Mouse (Mus musculus): ENCODE results near the gene Dhx37. TPM values are rescaled to one million over a fixed set of nuclear protein-coding genes. Genes with fewer than 3 reads are reported as not detected.
A peak's percentile ranks its signal among the peaks of the same experiment; 100 is the strongest.

Dhx37 gene
- polyA plus RNA-seq, 1 experiment from 2014 or later, result 13.3 TPM

GRCm38 (mm10) chr5:125409348-125410090, 24.4 kb downstream of the Dhx37 start:
- H3K4me2 ChIP-seq, result peak overlapping the region; percentile 90
- no peaks in the 10 kb centered on the region for H3K9me3 ChIP-seq (ENCODE audit: low read depth, low read length)
- H3K27me3 ChIP-seq (ENCODE audit: insufficient read depth, low read length), result no peaks in the 10 kb centered on the region
- WGBS, result 6% methylated on average over 20 of the region's 20 CpGs
- peak overlapping the region; percentile 42 for H3K4me3 ChIP-seq (ENCODE audit: low read depth, low read length)
- DNase-seq (peak; percentile 89), ATAC-seq (ENCODE audit: insufficient read depth) (peak; percentile 40)
- H3K4me1 ChIP-seq (ENCODE audit: insufficient read depth), result no peaks in the 10 kb centered on the region
- peaks cover 13% of the 10 kb centered on the region for H3K36me3 ChIP-seq (ENCODE audit: insufficient read depth)
- TF ChIP-seq CTCF (IDR thresholded peaks at IDR 0.05; ENCODE audit: low read depth), result no peak
- H3K9ac ChIP-seq, result peak overlapping the region; percentile 40; the same call in 1 of the 2 replicates
- peak overlapping the region; percentile 26; the same call in 1 of the 2 replicates for H3K27ac ChIP-seq (ENCODE audit: low read depth)

GRCm38 (mm10) chr5:125408842-125409241, 25.1 kb downstream of the Dhx37 start:
- ATAC-seq (ENCODE audit: insufficient read depth) (peak; percentile 55), DNase-seq (peak; percentile 96)
- Histone ChIP-seq H3K36me3 (ENCODE audit: insufficient read depth) (peaks cover 7% of the 10 kb centered on the region), H3K27ac (ENCODE audit: low read depth) (0 out of 2 replicates have a peak overlapping the region, but pooled peaks have one; percentile 10), H3K9ac (peak overlapping the region; percentile 40; the same call in 1 of the 2 replicates), H3K9me3 (ENCODE audit: low read depth, low read length) (no peaks in the 10 kb centered on the region), H3K4me3 (ENCODE audit: low read depth, low read length) (peak overlapping the region; percentile 42), H3K4me1 (ENCODE audit: insufficient read depth) (0 out of 2 replicates have a peak, but pooled peaks cover 1% of the 10 kb centered on the region), H3K27me3 (ENCODE audit: insufficient read depth, low read length) (no peaks in the 10 kb centered on the region), H3K4me2 (peak overlapping the region; percentile 90)
- no peak for TF ChIP-seq CTCF (IDR thresholded peaks at IDR 0.05; ENCODE audit: low read depth)
- 2% methylated on average over 13 of the region's 13 CpGs for WGBS

GRCm38 (mm10) chr5:125407910-125408575, 25.9 kb downstream of the Dhx37 start:
- WGBS, result 59% methylated on average over 14 of the region's 14 CpGs
- no peaks in the 10 kb centered on the region for H3K36me3 ChIP-seq (ENCODE audit: insufficient read depth)
- H3K27ac ChIP-seq (ENCODE audit: low read depth), result no peak overlapping the region
- peak; percentile 22 for DNase-seq
- no peaks in the 10 kb centered on the region for H3K9me3 ChIP-seq (ENCODE audit: low read depth, low read length)
- no peak overlapping the region for H3K4me3 ChIP-seq (ENCODE audit: low read depth, low read length)
- TF ChIP-seq CTCF (IDR thresholded peaks at IDR 0.05; ENCODE audit: low read depth), result no peak
- H3K9ac ChIP-seq, result no peak overlapping the region
- ATAC-seq (ENCODE audit: insufficient read depth), result no peak
- H3K4me2 ChIP-seq, result peak overlapping the region; percentile 90; the same call in 1 of the 2 replicates
- H3K27me3 ChIP-seq (ENCODE audit: insufficient read depth, low read length), result no peaks in the 10 kb centered on the region
- H3K4me1 ChIP-seq (ENCODE audit: insufficient read depth), result 0 out of 2 replicates have a peak, but pooled peaks cover 2% of the 10 kb centered on the region

- Histone ChIP-seq H3K27me3 (ENCODE audit: insufficient read depth, low read length) (no peaks in the 10 kb centered on the region), H3K9me3 (ENCODE audit: low read depth, low read length) (no peaks in the 10 kb centered on the region), H3K27ac (ENCODE audit: low read depth) (peak overlapping the region; percentile 80; the same call in 1 of the 2 replicates), H3K9ac (peak overlapping the region; percentile 66), H3K36me3 (ENCODE audit: insufficient read depth) (no peaks in the 10 kb centered on the region), H3K4me2 (peak overlapping the region; percentile 90), H3K4me1 (ENCODE audit: insufficient read depth) (0 out of 2 replicates have a peak, but pooled peaks cover 2% of the 10 kb centered on the region), H3K4me3 (ENCODE audit: low read depth, low read length) (peak overlapping the region; percentile 49)
- TF ChIP-seq CTCF (IDR thresholded peaks at IDR 0.05; ENCODE audit: low read depth), result no peak
- 54% methylated on average over 13 of the region's 13 CpGs for WGBS
- no peak for DNase-seq
- no peak for ATAC-seq (ENCODE audit: insufficient read depth)
Measured at GRCm38 (mm10) chr5:125407020-125407830, 26.7 kb downstream of the Dhx37 start.

- TF ChIP-seq CTCF (IDR thresholded peaks at IDR 0.05; ENCODE audit: low read depth), result no peak
- under 1% methylated on average over 20 of the region's 20 CpGs for WGBS
- peak overlapping the region; percentile 49 for H3K4me3 ChIP-seq (ENCODE audit: low read depth, low read length)
Measured at GRCm38 (mm10) chr5:125406322-125407016, 27.5 kb downstream of the Dhx37 start.

More at GRCm38 (mm10) chr5:125406322-125407016, 27.5 kb downstream of the Dhx37 start:
- Histone ChIP-seq H3K27ac (ENCODE audit: low read depth) (peak overlapping the region; percentile 80), H3K9me3 (ENCODE audit: low read depth, low read length) (no peaks in the 10 kb centered on the region), H3K4me2 (peak overlapping the region; percentile 90), H3K36me3 (ENCODE audit: insufficient read depth) (no peaks in the 10 kb centered on the region), H3K9ac (peak overlapping the region; percentile 66), H3K4me1 (ENCODE audit: insufficient read depth) (0 out of 2 replicates have a peak, but pooled peaks cover 2% of the 10 kb centered on the region), H3K27me3 (ENCODE audit: insufficient read depth, low read length) (no peaks in the 10 kb centered on the region)
- ATAC-seq (ENCODE audit: insufficient read depth) (peak; percentile 12), DNase-seq (peak; percentile 64)

Data from lung, embryonic 14.5 days (tissue).